Comparison of ENCODE assay signal across 10 mouse cellular contexts in the genomic region with DNA sequence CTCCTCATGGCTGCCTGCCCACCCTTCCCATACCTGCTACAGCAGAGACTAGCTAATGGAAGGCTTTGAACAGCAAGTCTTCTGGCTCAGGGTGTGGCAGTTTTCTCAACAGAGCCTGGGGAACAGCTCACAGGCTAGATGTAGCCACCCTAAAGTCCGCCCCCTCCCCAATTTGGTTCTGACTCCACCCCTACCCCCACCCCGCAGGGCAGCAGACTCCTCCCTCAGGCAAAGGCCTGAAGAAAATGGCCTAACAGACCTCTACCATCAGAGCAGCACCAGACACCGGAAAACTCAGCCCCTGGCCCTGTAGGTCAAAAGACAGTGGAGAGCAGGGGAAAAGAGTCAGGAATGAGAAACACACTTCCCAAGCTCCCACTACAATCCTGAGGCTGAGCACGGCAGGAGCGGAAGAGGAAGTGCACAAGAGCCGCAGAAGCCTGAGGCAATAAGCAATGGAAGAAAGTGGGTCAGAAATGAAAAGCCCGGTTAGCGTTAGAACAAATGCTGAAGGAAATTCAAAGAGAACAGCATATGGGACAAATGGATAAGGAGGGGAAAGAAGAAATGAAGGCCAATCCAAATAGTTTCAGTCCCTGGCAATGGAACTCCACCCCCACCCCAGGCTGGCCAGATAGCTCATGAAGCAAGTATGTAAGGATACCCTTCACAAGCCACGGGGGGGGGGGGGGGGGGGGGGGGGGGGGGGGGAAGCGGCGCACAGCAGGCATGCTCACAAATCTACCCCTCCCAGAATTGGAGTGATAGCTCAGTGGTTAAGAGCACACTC. TPM values are rescaled to one million over a fixed set of nuclear protein-coding genes. Genes with fewer than 3 reads are reported as not detected.
DNase-seq lines count a peak whose midpoint lies in the region; ATAC-seq and TF ChIP-seq lines count a peak whose summit lies in the region.
"Had no signal": no experiment of that assay in that cellular context is flagged by ENCODE, and none has a peak within 500 bp of the region (broad histone marks: within the 10 kb centered on the region; RNA-seq: fewer than 3 reads in every experiment).

No protein-coding gene starts in this region.

- no peak overlapping the region for H3K9ac ChIP-seq in kidney, embryonic 15.5 days
- no peak overlapping the region for H3K9ac ChIP-seq in hindbrain, embryonic 13.5 days
- H3K9ac ChIP-seq in neural tube, embryonic 14.5 days (replicated peaks; ENCODE audit: low read depth, low read length), result no peak overlapping the region

- WGBS in kidney, embryonic 15.5 days, result 32% methylated on average over 11 of the region's 11 CpGs
- WGBS in hindbrain, embryonic 13.5 days, result 46% methylated on average over 9 of the region's 11 CpGs
- WGBS in neural tube, embryonic 14.5 days, result 43% methylated on average over 9 of the region's 11 CpGs

- H3K36me3 ChIP-seq in kidney, embryonic 15.5 days, result no peaks in the 10 kb centered on the region
- no peaks in the 10 kb centered on the region for H3K36me3 ChIP-seq in hindbrain, embryonic 13.5 days
- H3K36me3 ChIP-seq in neural tube, embryonic 14.5 days (ENCODE audit: control insufficient read depth, insufficient read depth, low read length), result no peaks in the 10 kb centered on the region

- TF ChIP-seq CTCF in bone marrow macrophage, adult 2 months (IDR thresholded peaks at IDR 0.05; ENCODE audit: low read depth, low read length), result no peak

- ATAC-seq in kidney, embryonic 15.5 days (replicated peaks; ENCODE audit: low FRiP score), result peak; percentile 19; the same call in 1 of the 2 replicates
- no peak for ATAC-seq in hindbrain, embryonic 13.5 days (ENCODE audit: low FRiP score)
- ATAC-seq in neural tube, embryonic 14.5 days (ENCODE audit: low read depth), result no peak

- peaks cover 62% of the 10 kb centered on the region for H3K4me1 ChIP-seq in kidney, embryonic 15.5 days
- H3K4me1 ChIP-seq in bone marrow macrophage, adult 2 months (ENCODE audit: control insufficient read depth, insufficient read depth, low read length), result peaks cover 74% of the 10 kb centered on the region
- peaks cover 62% of the 10 kb centered on the region for H3K4me1 ChIP-seq in hindbrain, embryonic 13.5 days (replicated peaks)
- peaks cover 37% of the 10 kb centered on the region for H3K4me1 ChIP-seq in neural tube, embryonic 14.5 days (ENCODE audit: control insufficient read depth, insufficient read depth, low read length)

- TF ChIP-seq POLR2A in bone marrow macrophage, adult 2 months (IDR thresholded peaks at IDR 0.05; ENCODE audit: borderline replicate concordance, low read depth, low read length), result no peak

- peak overlapping the region; percentile 59 for H3K27ac ChIP-seq in kidney, embryonic 15.5 days
- H3K27ac ChIP-seq in bone marrow macrophage, adult 2 months (ENCODE audit: insufficient read depth, low read depth, low read length), result peak overlapping the region; percentile 96
- peak overlapping the region; percentile 66 for H3K27ac ChIP-seq in hindbrain, embryonic 13.5 days
- peak overlapping the region; percentile 52; the same call in 1 of the 2 replicates for H3K27ac ChIP-seq in neural tube, embryonic 14.5 days (ENCODE audit: low read depth, low read length)

- DNase-seq in kidney, adult 8-10 months, result no peak
- DNase-seq in right cerebral cortex, adult 18-20 months, result no peak
- no peak for DNase-seq in adrenal gland, postnatal 25 days
- no peak for DNase-seq in cerebellum, postnatal 14 days
- DNase-seq: thymus, adult 18-20 months had no signal

- H3K4me3 ChIP-seq in kidney, embryonic 15.5 days (replicated peaks), result no peak overlapping the region
- H3K4me3 ChIP-seq in bone marrow macrophage, adult 2 months (ENCODE audit: insufficient read depth, low read length), result peak overlapping the region; percentile 32
- no peak overlapping the region for H3K4me3 ChIP-seq in hindbrain, embryonic 13.5 days
- H3K4me3 ChIP-seq in neural tube, embryonic 14.5 days (ENCODE audit: low read depth, low read length), result no peak overlapping the region

- H3K27me3 ChIP-seq in kidney, embryonic 15.5 days, result no peaks in the 10 kb centered on the region
- H3K27me3 ChIP-seq in hindbrain, embryonic 13.5 days, result no peaks in the 10 kb centered on the region
- no peaks in the 10 kb centered on the region for H3K27me3 ChIP-seq in neural tube, embryonic 14.5 days (ENCODE audit: control insufficient read depth, insufficient read depth, low read length)

- peak overlapping the region; percentile 3; the same call in 1 of the 2 replicates for H3K4me2 ChIP-seq in kidney, embryonic 15.5 days
- 0 out of 2 replicates have a peak overlapping the region, but pooled peaks have one; percentile 10 for H3K4me2 ChIP-seq in hindbrain, embryonic 13.5 days
- no peak overlapping the region for H3K4me2 ChIP-seq in neural tube, embryonic 14.5 days (ENCODE audit: low read depth, low read length)

- H3K9me3 ChIP-seq in kidney, embryonic 15.5 days (replicated peaks), result no peaks in the 10 kb centered on the region
- H3K9me3 ChIP-seq in hindbrain, embryonic 13.5 days, result no peaks in the 10 kb centered on the region
- H3K9me3 ChIP-seq in neural tube, embryonic 14.5 days (ENCODE audit: control insufficient read depth, low read length), result no peaks in the 10 kb centered on the region

RNA-seq across cellular contexts. Expression of gene E030018B13Rik, which starts 8.0 kb away (rescaled TPM):
- 0.22 TPM in 1 of 2 replicates, not detected in the other for polyA plus RNA-seq in kidney, embryonic 15.5 days (2015; fragmentation: Nextera tagmentation; extraction: Ambion mirVana)
- polyA plus RNA-seq in bone marrow macrophage, adult 2 months (2012; ENCODE audit: insufficient read depth, insufficient read length, missing spikeins), result not detected in 2 replicates
- 0.19 TPM in 1 of 2 replicates, not detected in the other for polyA plus RNA-seq in hindbrain, embryonic 13.5 days (2015; fragmentation: Nextera tagmentation; extraction: Ambion mirVana)
- polyA plus RNA-seq in neural tube, embryonic 14.5 days (2014; fragmentation: Nextera tagmentation; extraction: Ambion mirVana), result 0.55 TPM in 1 of 2 replicates, not detected in the other
- total RNA-seq in adrenal gland, postnatal 25 days (2021), result not detected in 2 replicates
- total RNA-seq: layer of hippocampus, postnatal 14 days had no signal

RNA-seq across cellular contexts. Expression of gene Klf13, which starts 30.0 kb away (rescaled TPM):
- polyA plus RNA-seq in kidney, embryonic 15.5 days (2015; fragmentation: Nextera tagmentation; extraction: Ambion mirVana), result 21.8 and 23.3 TPM in 2 replicates
- 73.0 and 75.3 TPM in 2 replicates for polyA plus RNA-seq in bone marrow macrophage, adult 2 months (2012; ENCODE audit: insufficient read depth, insufficient read length, missing spikeins)
- 25.7 and 26.9 TPM in 2 replicates for polyA plus RNA-seq in hindbrain, embryonic 13.5 days (2015; fragmentation: Nextera tagmentation; extraction: Ambion mirVana)
- 24.9 and 32.5 TPM in 2 replicates for polyA plus RNA-seq in neural tube, embryonic 14.5 days (2014; fragmentation: Nextera tagmentation; extraction: Ambion mirVana)
- 85.4 and 93.8 TPM in 2 replicates for total RNA-seq in adrenal gland, postnatal 25 days (2021)
